Mouse (Mus musculus) erythroblast, embryonic 14.5 days (primary cell): ENCODE results near the gene Epha8. TPM values are rescaled to one million over a fixed set of nuclear protein-coding genes. Genes with fewer than 3 reads are reported as not detected.

Experiments
- H3K27me3 ChIP-seq: 2 replicates; pipeline ENCODE4 v1.6.1; 2012; ENCODE audit warnings: inconsistent platforms; ENCODE audit not compliant: control insufficient read depth
- H3K36me3 ChIP-seq: 2 replicates; pipeline ENCODE4 v1.6.1; 2012; ENCODE audit warnings: mild to moderate bottlenecking, inconsistent platforms; ENCODE audit not compliant: control insufficient read depth
- H3K4me1 ChIP-seq: 2 replicates; pipeline ENCODE4 v1.6.1; 2012; ENCODE audit warnings: inconsistent platforms; ENCODE audit not compliant: control insufficient read depth
- H3K4me3 ChIP-seq: replicated peaks from 2 replicates; pipeline ENCODE3; 2012; ENCODE audit warnings: moderate library complexity, mild to moderate bottlenecking, inconsistent platforms
- H3K9me3 ChIP-seq: 2 replicates; pipeline ENCODE4 v1.6.1; 2012; ENCODE audit warnings: low read length, inconsistent platforms, mixed read lengths; ENCODE audit not compliant: control insufficient read depth
- GATA1 ChIP-seq: IDR thresholded peaks from 2 replicates; pipeline ENCODE4 v1.6.1; 2012; ENCODE audit warnings: low read length, inconsistent platforms, mixed read lengths
- TAL1 ChIP-seq: IDR thresholded peaks from 3 replicates; pipeline ENCODE4 v1.6.1; 2012; ENCODE audit warnings: low read length, inconsistent platforms, mixed read lengths
- polyA plus RNA-seq: library from polyadenylated mRNA; stranded (reverse); fragments of >175 nt; gene quantifications from 2 replicates; pipeline ENCODE4 v1.2.3, GENCODE M21; 2012

Epha8 gene
- polyA plus RNA-seq, 1 experiment: 12.9 TPM

DNA sequence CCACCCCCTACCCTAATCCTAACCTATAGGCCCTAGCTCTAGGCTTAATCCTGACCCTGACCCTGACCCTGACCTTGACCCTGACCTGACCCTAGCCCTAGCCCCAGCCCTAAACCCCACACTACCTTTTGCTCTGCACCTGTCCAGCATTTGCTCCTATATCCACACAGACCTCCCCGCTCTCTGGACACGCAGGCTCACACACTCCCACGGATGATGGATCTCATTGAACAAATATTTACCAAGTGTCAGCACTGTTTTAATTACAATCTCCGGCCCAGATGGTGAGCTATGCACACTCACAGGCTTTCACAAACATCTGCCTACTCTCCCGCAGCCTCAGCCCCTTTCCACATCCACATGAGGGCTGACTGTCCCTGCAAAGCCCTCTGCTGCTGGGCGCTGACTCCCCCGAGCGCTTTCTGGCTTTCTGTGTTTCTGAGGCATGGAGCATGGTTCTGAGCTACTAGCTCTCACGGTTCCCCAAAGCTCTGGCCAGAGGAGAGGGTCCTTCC lies 58.5 kb downstream of the Epha8 start:
- no peak overlapping the region for H3K4me3 ChIP-seq
- TF ChIP-seq GATA1 (no peak), TAL1 (no peak)
- H3K36me3 ChIP-seq: no peaks in the 10 kb centered on the region
- no peaks in the 10 kb centered on the region for H3K4me1 ChIP-seq
- peaks cover 3% of the 10 kb centered on the region; the same call in 1 of the 2 replicates for H3K27me3 ChIP-seq
- H3K9me3 ChIP-seq: no peaks in the 10 kb centered on the region

DNA sequence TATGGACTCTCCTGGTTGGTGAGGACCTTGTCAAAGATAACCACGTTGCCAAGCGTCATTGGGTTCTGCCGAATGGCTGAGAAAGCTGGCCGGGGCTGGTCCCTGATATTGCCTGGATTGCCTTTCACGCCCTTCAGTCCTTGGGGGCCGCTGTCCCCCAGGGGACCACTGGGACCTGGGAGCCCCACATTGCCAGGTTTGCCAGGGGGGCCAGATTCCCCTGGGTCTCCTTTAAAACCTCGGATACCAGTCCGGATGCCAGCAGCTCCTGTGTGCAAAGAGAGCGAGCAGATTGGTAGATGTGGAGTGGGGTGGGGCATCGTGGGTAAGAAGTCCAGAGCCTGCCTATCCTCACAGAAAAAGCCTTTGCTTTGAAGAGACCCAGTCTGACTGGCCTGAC lies 60.2 kb downstream of the Epha8 start:
- H3K4me1 ChIP-seq: no peaks in the 10 kb centered on the region
- H3K27me3 ChIP-seq: peaks cover 3% of the 10 kb centered on the region; the same call in 1 of the 2 replicates
- TF ChIP-seq TAL1: no peak
- no peak for TF ChIP-seq GATA1
- no peaks in the 10 kb centered on the region for H3K36me3 ChIP-seq
- no peaks in the 10 kb centered on the region for H3K9me3 ChIP-seq
- no peak overlapping the region for H3K4me3 ChIP-seq

DNA sequence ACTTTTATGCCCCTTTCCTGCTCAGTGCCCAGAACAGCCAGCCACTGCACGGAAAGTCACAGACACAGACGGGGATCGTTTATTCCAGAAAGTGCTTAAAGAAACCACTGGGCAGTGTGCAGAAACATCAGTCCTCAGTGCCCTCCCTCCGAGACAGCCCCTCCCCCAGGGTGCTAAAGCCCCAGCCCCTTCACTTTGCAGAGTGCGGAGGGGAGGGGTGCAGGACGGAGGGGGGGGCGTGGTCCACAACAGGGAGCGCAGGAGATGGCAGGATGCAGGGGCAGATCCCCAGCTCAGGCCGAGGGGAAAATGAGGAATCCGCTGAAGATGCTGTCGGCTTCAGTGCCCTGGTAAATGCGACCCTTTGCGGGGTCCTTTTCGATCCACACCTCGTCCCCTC lies 60.8 kb downstream of the Epha8 start:
- H3K36me3 ChIP-seq: no peaks in the 10 kb centered on the region
- peaks cover 3% of the 10 kb centered on the region; the same call in 1 of the 2 replicates for H3K27me3 ChIP-seq
- no peak for TF ChIP-seq TAL1
- no peak for TF ChIP-seq GATA1
- H3K9me3 ChIP-seq: no peaks in the 10 kb centered on the region
- no peaks in the 10 kb centered on the region for H3K4me1 ChIP-seq
- no peak overlapping the region for H3K4me3 ChIP-seq

DNA sequence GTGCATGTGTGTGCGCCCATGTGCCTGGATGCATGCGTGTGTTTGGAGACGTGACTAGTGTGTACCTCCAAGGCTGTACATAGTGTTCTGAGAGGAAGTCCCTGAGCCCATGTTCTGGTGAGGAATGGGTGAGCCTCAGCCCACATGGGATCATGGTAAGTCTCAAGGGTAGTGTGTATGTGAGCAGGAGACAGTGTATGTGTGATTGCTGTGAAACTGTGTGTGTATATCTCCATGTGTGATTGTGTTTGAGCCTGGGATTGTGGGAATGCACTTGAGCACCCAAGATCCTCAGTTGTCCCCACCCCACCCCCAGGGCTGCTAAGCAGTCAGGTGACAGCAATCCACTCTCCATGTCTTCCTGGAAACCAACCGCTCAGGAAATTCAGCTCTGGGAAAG lies 61.8 kb downstream of the Epha8 start:
- Histone ChIP-seq H3K4me1 (no peaks in the 10 kb centered on the region), H3K4me3 (no peak overlapping the region), H3K27me3 (peaks cover 3% of the 10 kb centered on the region; the same call in 1 of the 2 replicates), H3K9me3 (no peaks in the 10 kb centered on the region), H3K36me3 (no peaks in the 10 kb centered on the region)
- TF ChIP-seq TAL1: no peak
- TF ChIP-seq GATA1: no peak

DNA sequence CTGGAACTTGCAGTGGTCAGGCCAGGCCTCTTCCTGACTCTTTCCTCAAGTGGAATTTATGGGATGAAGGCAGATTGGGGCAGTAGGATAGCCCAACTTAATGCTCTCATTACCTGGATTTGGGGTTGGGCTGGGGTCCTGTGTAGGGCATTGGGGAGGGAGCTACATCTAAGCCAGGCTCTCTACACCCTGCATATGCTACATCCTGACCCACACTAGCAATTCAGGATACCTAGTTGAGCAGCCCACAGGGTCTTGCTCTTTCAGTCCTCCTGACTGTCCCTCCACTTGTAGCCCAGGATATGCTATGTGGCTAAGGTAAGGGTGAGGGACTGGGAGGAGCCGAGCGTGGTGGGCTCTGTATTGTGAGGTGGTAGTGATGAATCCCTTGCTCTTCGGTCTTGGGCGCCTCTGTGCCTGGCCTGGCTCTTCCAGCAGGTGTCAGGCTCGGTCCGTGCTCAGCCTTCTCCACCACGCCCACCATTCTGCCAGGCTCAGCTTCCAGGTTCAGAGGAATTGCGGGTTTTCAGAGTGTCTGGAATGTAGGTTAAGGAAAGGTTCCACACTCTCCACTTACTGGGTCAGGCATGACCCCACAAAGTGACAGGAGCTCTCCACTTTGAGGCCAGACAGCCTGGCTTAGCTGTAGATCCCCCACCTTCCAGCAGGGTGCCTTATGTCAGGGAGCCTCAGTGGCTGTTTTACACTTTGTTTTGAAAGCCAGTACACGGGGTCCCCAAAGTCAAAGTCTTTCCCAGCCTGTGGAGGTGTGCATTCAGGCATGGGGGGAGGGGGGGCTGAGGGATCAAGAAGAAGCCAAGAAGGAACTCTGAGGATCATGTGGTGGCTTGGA lies 62.7 kb downstream of the Epha8 start:
- no peak for TF ChIP-seq TAL1
- TF ChIP-seq GATA1: no peak
- Histone ChIP-seq H3K36me3 (no peaks in the 10 kb centered on the region), H3K27me3 (peaks cover 3% of the 10 kb centered on the region; the same call in 1 of the 2 replicates), H3K4me3 (no peak overlapping the region), H3K9me3 (no peaks in the 10 kb centered on the region), H3K4me1 (no peaks in the 10 kb centered on the region)

DNA sequence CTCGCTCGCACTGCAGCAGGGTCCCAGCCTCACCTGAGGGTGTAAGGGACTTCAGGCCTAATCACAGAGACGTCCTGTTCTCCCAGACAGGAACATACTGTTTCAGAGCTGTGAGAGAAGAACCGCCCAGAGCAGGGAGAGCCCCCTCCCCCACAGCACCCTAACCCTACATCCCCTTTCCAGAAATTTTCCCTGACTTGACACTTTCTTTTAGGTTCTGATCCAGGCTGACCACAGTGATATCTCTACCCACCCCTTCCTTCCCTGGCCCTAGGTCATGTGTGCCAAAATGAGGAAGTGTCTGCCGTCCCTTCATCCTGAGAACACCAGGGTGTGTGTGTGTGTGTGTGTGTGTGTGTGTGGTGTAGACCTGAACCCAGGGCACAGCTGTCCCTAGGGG lies 63.8 kb downstream of the Epha8 start, which contains the start of gene C1qc:
C1qc (minus strand) TSS at position 255 of the 400 bp plus-strand sequence.
- Histone ChIP-seq H3K36me3 (no peaks in the 10 kb centered on the region), H3K27me3 (peaks cover 3% of the 10 kb centered on the region; the same call in 1 of the 2 replicates), H3K4me1 (no peaks in the 10 kb centered on the region), H3K9me3 (no peaks in the 10 kb centered on the region), H3K4me3 (no peak within 1 kb of the TSS)
- TF ChIP-seq GATA1: no peak
- no peak for TF ChIP-seq TAL1

DNA sequence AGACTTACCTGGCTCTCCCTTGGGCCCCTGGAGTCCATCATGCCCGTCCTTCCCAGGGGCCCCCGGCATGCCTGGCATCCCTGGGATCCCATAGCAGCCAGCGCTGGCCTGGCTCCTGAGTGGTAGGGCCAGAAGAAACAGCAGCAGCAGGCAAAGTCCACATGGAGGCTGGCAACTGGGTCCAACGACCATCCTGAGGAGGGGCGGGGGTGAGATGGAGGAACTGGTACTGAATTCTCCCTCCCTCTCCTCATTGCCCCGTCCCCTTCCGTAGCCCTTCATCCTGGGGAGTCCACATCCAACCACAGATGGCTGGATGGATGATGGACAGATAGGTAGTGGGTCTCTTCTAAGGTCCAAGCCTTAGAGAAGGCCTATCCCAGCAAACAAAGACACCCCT lies 64.2 kb downstream of the Epha8 start:
- Histone ChIP-seq H3K4me1 (no peaks in the 10 kb centered on the region), H3K4me3 (no peak overlapping the region), H3K27me3 (peaks cover 3% of the 10 kb centered on the region; the same call in 1 of the 2 replicates), H3K9me3 (no peaks in the 10 kb centered on the region), H3K36me3 (no peaks in the 10 kb centered on the region)
- TF ChIP-seq TAL1 (no peak), GATA1 (no peak)

DNA sequence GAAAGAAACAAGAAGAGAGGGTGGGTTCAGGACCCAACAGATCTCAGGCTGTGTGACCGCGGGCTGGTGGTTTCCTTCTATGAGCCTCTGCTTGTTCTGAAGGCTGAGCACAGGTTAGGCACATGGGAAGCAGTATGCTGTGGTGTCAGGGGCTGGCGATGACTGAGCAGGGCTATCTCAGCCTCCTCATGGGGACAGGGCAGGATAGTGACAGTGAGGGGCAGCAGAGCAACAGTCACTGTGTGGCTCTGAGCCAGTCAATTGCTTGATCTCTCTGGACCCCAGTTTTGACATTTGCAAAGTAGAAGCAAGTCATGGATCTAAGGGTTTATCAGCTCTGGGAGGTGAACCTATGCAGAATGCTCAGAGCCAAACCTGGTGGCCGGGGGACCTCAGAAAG lies 65.5 kb downstream of the Epha8 start:
- Histone ChIP-seq H3K9me3 (no peaks in the 10 kb centered on the region), H3K27me3 (peaks cover 3% of the 10 kb centered on the region; the same call in 1 of the 2 replicates), H3K4me3 (no peak overlapping the region), H3K36me3 (no peaks in the 10 kb centered on the region), H3K4me1 (no peaks in the 10 kb centered on the region)
- TF ChIP-seq GATA1: no peak
- TF ChIP-seq TAL1: no peak

DNA sequence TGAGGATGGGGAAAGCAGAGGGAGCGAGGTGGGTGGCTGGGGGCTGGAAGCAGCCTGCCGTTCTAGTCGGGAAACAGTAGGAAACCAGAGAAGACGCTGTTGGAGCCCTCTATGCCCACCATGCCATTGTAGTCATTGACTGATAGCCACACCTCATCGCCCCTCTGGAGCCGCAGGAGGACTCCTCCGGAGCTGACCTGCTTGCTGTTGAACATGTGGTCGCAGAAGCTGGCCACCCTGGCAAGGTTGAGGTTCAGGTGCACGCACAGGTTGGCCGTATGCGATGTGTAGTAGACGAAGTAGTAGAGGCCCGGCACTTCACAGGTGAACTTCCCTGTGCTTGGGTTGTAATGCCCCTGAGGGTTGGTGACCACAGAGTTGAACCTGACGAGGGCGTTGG lies 66.6 kb downstream of the Epha8 start:
- Histone ChIP-seq H3K4me3 (no peak overlapping the region), H3K27me3 (no peaks in the 10 kb centered on the region; the same call in 1 of the 2 replicates), H3K4me1 (no peaks in the 10 kb centered on the region), H3K9me3 (no peaks in the 10 kb centered on the region), H3K36me3 (no peaks in the 10 kb centered on the region)
- TF ChIP-seq TAL1 (no peak), GATA1 (no peak)
